In the genomic region with DNA sequence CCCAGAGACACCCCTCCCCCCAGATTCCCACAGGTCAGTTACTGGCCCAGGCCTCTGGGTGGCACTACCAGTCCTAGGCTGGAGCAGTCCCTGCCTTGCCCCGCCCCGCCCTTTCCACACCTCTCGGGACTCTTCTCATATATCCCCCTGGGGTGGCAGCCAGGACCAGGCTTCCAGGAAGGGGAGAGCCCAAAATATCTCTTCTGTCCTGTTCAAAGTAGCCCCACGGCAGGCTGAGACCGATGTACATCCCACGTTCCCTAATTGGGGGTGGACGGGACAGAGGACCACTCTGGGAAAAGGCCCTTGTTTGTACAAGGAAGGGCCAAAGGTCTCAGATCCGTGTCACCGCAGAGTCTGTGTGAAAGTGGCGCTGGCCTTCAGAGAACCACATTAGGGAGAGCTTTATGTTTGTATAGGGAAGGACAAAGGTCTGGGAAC, we compare ENCODE assay signal across 8 mouse cellular contexts. TPM values are rescaled to one million over a fixed set of nuclear protein-coding genes. Genes with fewer than 3 reads are reported as not detected.
DNase-seq lines count a peak whose midpoint lies in the region; ATAC-seq and TF ChIP-seq lines count a peak whose summit lies in the region.

No protein-coding gene starts in this region.

- no peak for TF ChIP-seq EP300 in heart, postnatal 0 days (IDR thresholded peaks at IDR 0.05; ENCODE audit: low read depth)

- peak; percentile 57; the same call in 1 of the 2 replicates for ATAC-seq in midbrain, embryonic 11.5 days (ENCODE audit: low FRiP score)
- no peak for ATAC-seq in midbrain, embryonic 15.5 days (replicated peaks)
- ATAC-seq in heart, postnatal 0 days (ENCODE audit: insufficient read depth, low read depth): peak; percentile 62
- ATAC-seq in limb, embryonic 14.5 days (ENCODE audit: low FRiP score, low read depth): no peak
- 0 out of 2 replicates have a peak, but pooled peaks have one; percentile 13 for ATAC-seq in neural tube, embryonic 14.5 days (ENCODE audit: low read depth)

- no peaks in the 10 kb centered on the region for H3K9me3 ChIP-seq in midbrain, embryonic 11.5 days (ENCODE audit: control insufficient read depth, low read length)
- H3K9me3 ChIP-seq in midbrain, embryonic 15.5 days: no peaks in the 10 kb centered on the region
- H3K9me3 ChIP-seq in heart, postnatal 0 days (replicated peaks; ENCODE audit: control insufficient read depth, low read length): no peaks in the 10 kb centered on the region
- no peaks in the 10 kb centered on the region for H3K9me3 ChIP-seq in limb, embryonic 14.5 days (ENCODE audit: control insufficient read depth, low read length)
- no peaks in the 10 kb centered on the region for H3K9me3 ChIP-seq in neural tube, embryonic 14.5 days (ENCODE audit: control insufficient read depth, low read length)

- no peak overlapping the region for H3K4me2 ChIP-seq in midbrain, embryonic 11.5 days
- H3K4me2 ChIP-seq in midbrain, embryonic 15.5 days: no peak overlapping the region
- no peak overlapping the region for H3K4me2 ChIP-seq in heart, postnatal 0 days (ENCODE audit: low read depth, low read length)
- H3K4me2 ChIP-seq in limb, embryonic 14.5 days (replicated peaks; ENCODE audit: low read depth, low read length, severe bottlenecking): peak overlapping the region; percentile 31; the same call in 1 of the 2 replicates
- H3K4me2 ChIP-seq in neural tube, embryonic 14.5 days (ENCODE audit: low read depth, low read length): no peak overlapping the region

- no peak for DNase-seq in midbrain, embryonic 11.5 days (ENCODE audit: low spot score, missing footprints)
- DNase-seq in heart, postnatal 0 days (ENCODE audit: low spot score): peak; percentile 38
- DNase-seq in limb, embryonic 14.5 days (ENCODE audit: low spot score): peak; percentile 58
- DNase-seq in urinary bladder, adult 18-20 months (ENCODE audit: low spot score in 2 of 2): no peak
- no peak for DNase-seq in layer of hippocampus, adult 11-12 months (ENCODE audit: low spot score)

- no peak overlapping the region for H3K9ac ChIP-seq in midbrain, embryonic 11.5 days (ENCODE audit: low read length)
- no peak overlapping the region for H3K9ac ChIP-seq in midbrain, embryonic 15.5 days
- no peak overlapping the region for H3K9ac ChIP-seq in heart, postnatal 0 days (replicated peaks; ENCODE audit: low read depth, low read length)
- peak overlapping the region; percentile 21; the same call in 1 of the 2 replicates for H3K9ac ChIP-seq in limb, embryonic 14.5 days (ENCODE audit: low read depth, low read length, severe bottlenecking)
- no peak overlapping the region for H3K9ac ChIP-seq in neural tube, embryonic 14.5 days (replicated peaks; ENCODE audit: low read depth, low read length)

- peaks cover 18% of the 10 kb centered on the region for H3K4me1 ChIP-seq in midbrain, embryonic 11.5 days (ENCODE audit: control insufficient read depth, insufficient read depth, low read length)
- H3K4me1 ChIP-seq in midbrain, embryonic 15.5 days: peaks cover 33% of the 10 kb centered on the region
- peaks cover 2% of the 10 kb centered on the region for H3K4me1 ChIP-seq in cortical plate, adult 2 months (ENCODE audit: control insufficient read depth, insufficient read depth, low read length)
- H3K4me1 ChIP-seq in heart, postnatal 0 days (ENCODE audit: control insufficient read depth, insufficient read depth): 0 out of 2 replicates have a peak, but pooled peaks cover 13% of the 10 kb centered on the region
- H3K4me1 ChIP-seq in limb, embryonic 14.5 days (ENCODE audit: control insufficient read depth, insufficient read depth, low read length): peaks cover 63% of the 10 kb centered on the region
- H3K4me1 ChIP-seq in neural tube, embryonic 14.5 days (ENCODE audit: control insufficient read depth, insufficient read depth, low read length): peaks cover 9% of the 10 kb centered on the region; the same call in 1 of the 2 replicates

- WGBS in midbrain, embryonic 11.5 days: 10% methylated on average over 10 of the region's 10 CpGs
- 15% methylated on average over 10 of the region's 10 CpGs for WGBS in midbrain, embryonic 15.5 days
- WGBS in heart, postnatal 0 days: 8% methylated on average over 10 of the region's 10 CpGs
- WGBS in limb, embryonic 14.5 days: 15% methylated on average over 10 of the region's 10 CpGs
- WGBS in neural tube, embryonic 14.5 days: 16% methylated on average over 10 of the region's 10 CpGs

- no peaks in the 10 kb centered on the region for H3K36me3 ChIP-seq in midbrain, embryonic 11.5 days (ENCODE audit: control insufficient read depth, insufficient read depth, low read length)
- H3K36me3 ChIP-seq in midbrain, embryonic 15.5 days (replicated peaks): no peaks in the 10 kb centered on the region
- H3K36me3 ChIP-seq in heart, postnatal 0 days (replicated peaks; ENCODE audit: control insufficient read depth, insufficient read depth, low read length): no peaks in the 10 kb centered on the region
- no peaks in the 10 kb centered on the region for H3K36me3 ChIP-seq in limb, embryonic 14.5 days (ENCODE audit: control insufficient read depth, insufficient read depth, low read length)
- H3K36me3 ChIP-seq in neural tube, embryonic 14.5 days (ENCODE audit: control insufficient read depth, insufficient read depth, low read length): no peaks in the 10 kb centered on the region

- no peak overlapping the region for H3K27ac ChIP-seq in midbrain, embryonic 11.5 days (ENCODE audit: low read depth, low read length)
- no peak overlapping the region for H3K27ac ChIP-seq in midbrain, embryonic 15.5 days
- H3K27ac ChIP-seq in cortical plate, adult 2 months (ENCODE audit: insufficient read depth, low read length): no peak overlapping the region
- no peak overlapping the region for H3K27ac ChIP-seq in heart, postnatal 0 days (ENCODE audit: low read depth)
- H3K27ac ChIP-seq in limb, embryonic 14.5 days (replicated peaks; ENCODE audit: low read depth, low read length): peak overlapping the region; percentile 84
- H3K27ac ChIP-seq in neural tube, embryonic 14.5 days (ENCODE audit: low read depth, low read length): no peak overlapping the region

- TF ChIP-seq CTCF in cortical plate, adult 2 months (IDR thresholded peaks at IDR 0.05; ENCODE audit: extremely low read depth, insufficient read depth, low read length): 0 out of 2 replicates have a peak, but pooled peaks have one; percentile 12
- peak; percentile 58 for TF ChIP-seq CTCF in heart, postnatal 0 days (IDR thresholded peaks at IDR 0.05; ENCODE audit: low read depth)

- TF ChIP-seq POLR2A in cortical plate, adult 2 months (IDR thresholded peaks at IDR 0.05; ENCODE audit: extremely low read depth, insufficient read depth, low read length): no peak
- TF ChIP-seq POLR2A in limb, embryonic 14.5 days (IDR thresholded peaks at IDR 0.05; ENCODE audit: borderline replicate concordance, extremely low read depth, insufficient read depth, insufficient read length): no peak

- peaks cover 31% of the 10 kb centered on the region for H3K27me3 ChIP-seq in midbrain, embryonic 11.5 days (ENCODE audit: control insufficient read depth, insufficient read depth, low read length)
- H3K27me3 ChIP-seq in midbrain, embryonic 15.5 days (replicated peaks): peaks cover 37% of the 10 kb centered on the region
- no peaks in the 10 kb centered on the region for H3K27me3 ChIP-seq in heart, postnatal 0 days (ENCODE audit: control insufficient read depth, insufficient read depth, low read length)
- H3K27me3 ChIP-seq in limb, embryonic 14.5 days (ENCODE audit: control insufficient read depth, insufficient read depth, low read length): no peaks in the 10 kb centered on the region
- H3K27me3 ChIP-seq in neural tube, embryonic 14.5 days (ENCODE audit: control insufficient read depth, insufficient read depth, low read length): no peaks in the 10 kb centered on the region

- no peak overlapping the region for H3K4me3 ChIP-seq in midbrain, embryonic 11.5 days (ENCODE audit: low read depth, low read length)
- H3K4me3 ChIP-seq in midbrain, embryonic 15.5 days: no peak overlapping the region
- no peak overlapping the region for H3K4me3 ChIP-seq in cortical plate, adult 2 months (ENCODE audit: insufficient read depth, low read length)
- H3K4me3 ChIP-seq in heart, postnatal 0 days (ENCODE audit: low read depth, low read length): no peak overlapping the region
- H3K4me3 ChIP-seq in limb, embryonic 14.5 days (replicated peaks; ENCODE audit: low read length): no peak overlapping the region
- no peak overlapping the region for H3K4me3 ChIP-seq in neural tube, embryonic 14.5 days (ENCODE audit: low read depth, low read length)

RNA-seq across cellular contexts. Expression of a gene that starts 16.2 kb away (rescaled TPM):
- polyA plus RNA-seq in midbrain, embryonic 11.5 days (2014; fragmentation: Nextera tagmentation; extraction: Ambion mirVana): 75.1 and 76.7 TPM in 2 replicates
- 70.6 and 76.0 TPM in 2 replicates for polyA plus RNA-seq in midbrain, embryonic 15.5 days (2015; fragmentation: Nextera tagmentation; extraction: Ambion mirVana)
- polyA plus RNA-seq in cortical plate, adult 2 months (2012; rRNA removed): 1.2 and 1.5 TPM in 2 replicates
- total RNA-seq in heart, postnatal 0 days (2014; rRNA removed; ENCODE audit: low replicate concordance): 45.0 and 55.2 TPM in 2 replicates
- polyA plus RNA-seq in heart, postnatal 0 days (2015; fragmentation: Nextera tagmentation; extraction: Ambion mirVana): 55.1 and 62.9 TPM in 2 replicates
- 2,661 and 2,964 TPM in 2 replicates for polyA plus RNA-seq in limb, embryonic 14.5 days (2012; rRNA removed)
- polyA plus RNA-seq in limb, embryonic 14.5 days (2014; fragmentation: Nextera tagmentation; extraction: Ambion mirVana): 487 and 640 TPM in 2 replicates
- polyA plus RNA-seq in neural tube, embryonic 14.5 days (2014; fragmentation: Nextera tagmentation; extraction: Ambion mirVana): 46.9 and 55.7 TPM in 2 replicates

Comparison
In these comparisons a context has a peak if more than half of its experiments do, and no peak if none do; other contexts are left out.
1. ATAC-seq: peak in midbrain, embryonic 11.5 days (single experiment), heart, postnatal 0 days (single experiment) and neural tube, embryonic 14.5 days (single experiment); none in midbrain, embryonic 15.5 days (single experiment) and limb, embryonic 14.5 days (single experiment).
2. DNase-seq: peak in heart, postnatal 0 days (single experiment) and limb, embryonic 14.5 days (single experiment); none in midbrain, embryonic 11.5 days (single experiment), urinary bladder, adult 18-20 months (0 of 2) and layer of hippocampus, adult 11-12 months (single experiment).
3. RNA of a gene that starts 16.2 kb away (polyA plus RNA-seq): 487 to 2,964 TPM in limb, embryonic 14.5 days, 70.6 to 76.0 TPM in midbrain, embryonic 15.5 days, 75.1 to 76.7 TPM in midbrain, embryonic 11.5 days, 55.1 to 62.9 TPM in heart, postnatal 0 days and 46.9 to 55.7 TPM in neural tube, embryonic 14.5 days; 1.2 to 1.5 TPM in cortical plate, adult 2 months; every median in the first group is over 10 times any median in the second.